Mouse (Mus musculus) midbrain, postnatal 0 days (tissue): ENCODE measurements around the gene Pik3ap1. TPM values are rescaled to one million over a fixed set of nuclear protein-coding genes. Genes with fewer than 3 reads are reported as not detected.

Experiments used
- ATAC-seq: fragments of 200-750 bp; cut with Nextera tagmentation; 2 replicates; pipeline ENCODE4 v1.8.0; 2017; ENCODE audit warnings: moderate number of reproducible peaks, mild to moderate bottlenecking, moderate TSS enrichment, moderate library complexity; ENCODE audit not compliant: low FRiP score
- DNase-seq: peaks from one replicate; pipeline ENCODE4 v3.0.0-alpha.2; 2015; ENCODE audit warnings: low spot score
- H3K27ac ChIP-seq: fragments of 300-500 bp; sonication (generic); 2 replicates; pipeline ENCODE4 v1.5.1; 2014; ENCODE audit warnings: low read depth, mild to moderate bottlenecking, low read length, mixed read lengths
- H3K27me3 ChIP-seq: fragments of 300-500 bp; sonication (generic); 2 replicates; pipeline ENCODE4 v1.6.1; 2014; ENCODE audit warnings: low read length, control low read depth, mixed read lengths; ENCODE audit not compliant: insufficient read depth
- H3K36me3 ChIP-seq: fragments of 300-500 bp; sonication (generic); 2 replicates; pipeline ENCODE4 v1.6.1; 2014; ENCODE audit warnings: low read length, control low read depth, mixed read lengths; ENCODE audit not compliant: insufficient read depth
- H3K4me1 ChIP-seq: fragments of 300-500 bp; sonication (generic); 2 replicates; pipeline ENCODE4 v1.6.1; 2014; ENCODE audit warnings: mild to moderate bottlenecking, control low read depth, antibody characterized with exemption, low read length, mixed read lengths; ENCODE audit not compliant: insufficient read depth
- H3K4me2 ChIP-seq: fragments of 300-500 bp; sonication (generic); 2 replicates; pipeline ENCODE4 v1.6.1; 2014; ENCODE audit warnings: low read depth, mild to moderate bottlenecking, low read length, mixed read lengths; ENCODE audit not compliant: poor library complexity, severe bottlenecking
- H3K4me3 ChIP-seq: fragments of 300-500 bp; sonication (generic); 2 replicates; pipeline ENCODE4 v1.5.1; 2014; ENCODE audit warnings: low read depth, mild to moderate bottlenecking, low read length, moderate library complexity
- H3K9ac ChIP-seq: fragments of 300-500 bp; sonication (generic); replicated peaks from 2 replicates; pipeline ENCODE4 v1.6.1; 2014; ENCODE audit warnings: mild to moderate bottlenecking, low read length, moderate library complexity, mixed read lengths; ENCODE audit not compliant: poor library complexity, severe bottlenecking
- H3K9me3 ChIP-seq: fragments of 300-500 bp; sonication (generic); 2 replicates; pipeline ENCODE4 v1.6.1; 2016; ENCODE audit warnings: low read length, control low read depth
- CTCF ChIP-seq: IDR thresholded peaks from 2 replicates; pipeline ENCODE4 v1.5.1; 2016; ENCODE audit warnings: antibody characterized with exemption, mild to moderate bottlenecking
- WGBS: fragments of 180-500 bp; shearing (Covaris S2); extraction: QIAGEN DNeasy Blood & Tissue Kit; methylation state at CpG from one replicate; pipeline ENCODE4 v1.1.7; 2014; 5-methylcytosine and 5-hydroxymethylcytosine counted together
- polyA plus RNA-seq: library from polyadenylated mRNA; unstranded; fragments of >200 nt; fragmentation: Nextera tagmentation; extraction: Ambion mirVana; gene quantifications from 2 replicates; pipeline ENCODE4 v1.2.1, GENCODE M21; 2015
- total RNA-seq: library from RNA; depleted of rRNA; stranded (reverse); fragments of >200 nt; gene quantifications from 2 replicates; pipeline ENCODE4 v1.2.3, GENCODE M21; 2014

Pik3ap1 gene
- total and polyA plus RNA-seq, 2 experiments from 2014 or later: 1.6 to 3.1 TPM

GRCm38 (mm10) chr19:41332228-41332627 is 52.7 kb downstream of the Pik3ap1 start:
- TF ChIP-seq CTCF: no peak
- Histone ChIP-seq H3K9me3 (no peaks in the 10 kb centered on the region), H3K4me2 (no peak overlapping the region), H3K36me3 (no peaks in the 10 kb centered on the region), H3K27me3 (no peaks in the 10 kb centered on the region), H3K27ac (no peak overlapping the region), H3K4me3 (no peak overlapping the region), H3K4me1 (no peaks in the 10 kb centered on the region), H3K9ac (no peak overlapping the region)
- no peak for ATAC-seq
- no peak for DNase-seq
- WGBS: 84% methylated on average over 12 of the region's 12 CpGs

GRCm38 (mm10) chr19:41330401-41330800 is 54.5 kb downstream of the Pik3ap1 start:
- 56% methylated on average over 7 of the region's 7 CpGs for WGBS
- H3K27ac ChIP-seq: no peak overlapping the region
- DNase-seq: no peak
- H3K4me1 ChIP-seq: no peaks in the 10 kb centered on the region
- no peaks in the 10 kb centered on the region for H3K27me3 ChIP-seq
- no peak for TF ChIP-seq CTCF
- no peak overlapping the region for H3K4me3 ChIP-seq
- ATAC-seq: no peak
- no peak overlapping the region for H3K4me2 ChIP-seq
- no peaks in the 10 kb centered on the region for H3K9me3 ChIP-seq
- no peaks in the 10 kb centered on the region for H3K36me3 ChIP-seq
- H3K9ac ChIP-seq: no peak overlapping the region

- 97% methylated on average over 7 of the region's 7 CpGs for WGBS
- H3K9me3 ChIP-seq: no peaks in the 10 kb centered on the region
- no peak overlapping the region for H3K9ac ChIP-seq
- H3K27ac ChIP-seq: no peak overlapping the region
- no peaks in the 10 kb centered on the region for H3K36me3 ChIP-seq
- TF ChIP-seq CTCF: no peak
- no peak overlapping the region for H3K4me2 ChIP-seq
- no peak overlapping the region for H3K4me3 ChIP-seq
- ATAC-seq: no peak
- H3K4me1 ChIP-seq: no peaks in the 10 kb centered on the region
- no peaks in the 10 kb centered on the region for H3K27me3 ChIP-seq
- DNase-seq: no peak
Observed at GRCm38 (mm10) chr19:41329961-41330360, 54.9 kb downstream of the Pik3ap1 start.

GRCm38 (mm10) chr19:41328743-41329142 is 56.2 kb downstream of the Pik3ap1 start:
- H3K4me2 ChIP-seq: no peak overlapping the region
- TF ChIP-seq CTCF: no peak
- ATAC-seq (no peak), DNase-seq (no peak)
- no peak overlapping the region for H3K4me3 ChIP-seq
- no peaks in the 10 kb centered on the region for H3K4me1 ChIP-seq
- H3K27me3 ChIP-seq: no peaks in the 10 kb centered on the region
- H3K36me3 ChIP-seq: no peaks in the 10 kb centered on the region
- H3K9me3 ChIP-seq: no peaks in the 10 kb centered on the region
- 59% methylated on average over 9 of the region's 9 CpGs for WGBS
- no peak overlapping the region for H3K9ac ChIP-seq
- no peak overlapping the region for H3K27ac ChIP-seq

- Histone ChIP-seq H3K4me3 (no peak overlapping the region), H3K27ac (no peak overlapping the region), H3K36me3 (no peaks in the 10 kb centered on the region), H3K9ac (no peak overlapping the region), H3K4me2 (no peak overlapping the region), H3K27me3 (no peaks in the 10 kb centered on the region), H3K4me1 (no peaks in the 10 kb centered on the region), H3K9me3 (no peaks in the 10 kb centered on the region)
- no peak for TF ChIP-seq CTCF
- DNase-seq: no peak
- no peak for ATAC-seq
Observed at GRCm38 (mm10) chr19:41323813-41324212, 61.1 kb downstream of the Pik3ap1 start.

GRCm38 (mm10) chr19:41323125-41323524 is 61.8 kb downstream of the Pik3ap1 start:
- no peak for DNase-seq
- Histone ChIP-seq H3K4me1 (no peaks in the 10 kb centered on the region), H3K9me3 (no peaks in the 10 kb centered on the region), H3K27me3 (no peaks in the 10 kb centered on the region), H3K27ac (no peak overlapping the region), H3K9ac (no peak overlapping the region), H3K36me3 (no peaks in the 10 kb centered on the region), H3K4me2 (no peak overlapping the region), H3K4me3 (no peak overlapping the region)
- ATAC-seq: no peak
- 88% methylated on average over 4 of the region's 4 CpGs for WGBS
- no peak for TF ChIP-seq CTCF

- Histone ChIP-seq H3K4me3 (no peak overlapping the region), H3K36me3 (no peaks in the 10 kb centered on the region), H3K9ac (no peak overlapping the region), H3K4me1 (no peaks in the 10 kb centered on the region), H3K27ac (no peak overlapping the region), H3K27me3 (no peaks in the 10 kb centered on the region), H3K9me3 (no peaks in the 10 kb centered on the region), H3K4me2 (no peak overlapping the region)
- WGBS: 87% methylated on average over 4 of the region's 4 CpGs
- ATAC-seq (no peak), DNase-seq (no peak)
- no peak for TF ChIP-seq CTCF
Observed at GRCm38 (mm10) chr19:41321149-41321548, 63.8 kb downstream of the Pik3ap1 start.
